Mouse (Mus musculus) cortical plate, adult 2 months (tissue): ENCODE results near the gene Pak4.

Experiments
- CTCF ChIP-seq: fragments of 200-500 bp; IDR thresholded peaks from 2 replicates; pipeline ENCODE4 v1.5.1; 2011; ENCODE audit warnings: mild to moderate bottlenecking, control low read depth, low read length; ENCODE audit not compliant: insufficient read depth; ENCODE audit errors: extremely low read depth
- POLR2A ChIP-seq: fragments of 200-500 bp; IDR thresholded peaks from 2 replicates; pipeline ENCODE4 v1.6.1; 2011; ENCODE audit warnings: mild to moderate bottlenecking, low read length, control low read depth; ENCODE audit not compliant: insufficient read depth; ENCODE audit errors: extremely low read depth

GRCm38 (mm10) chr7:28540526-28540925 lies 57.5 kb downstream of the Pak4 start, which contains the start of gene Sycn:
- TF ChIP-seq CTCF (no peak), POLR2A (no peak)
